Mouse (Mus musculus) neural tube, embryonic 11.5 days (tissue): ENCODE data around the gene Focad. TPM values are rescaled to one million over a fixed set of nuclear protein-coding genes. Genes with fewer than 3 reads are reported as not detected.

Experiments used
- ATAC-seq: fragments of 200-750 bp; cut with Nextera tagmentation; 2 replicates; pipeline ENCODE4 v1.8.0; 2017; ENCODE audit warnings: moderate number of reproducible peaks, mild to moderate bottlenecking, moderate TSS enrichment, moderate library complexity; ENCODE audit not compliant: insufficient read depth, low FRiP score, low TSS enrichment
- DNase-seq: peaks from one replicate; pipeline ENCODE4 v3.0.0-alpha.2; 2015; ENCODE audit warnings: low spot score
- H3K27ac ChIP-seq: fragments of 300-500 bp; sonication (generic); 2 replicates; pipeline ENCODE4 v1.5.1; 2014; ENCODE audit warnings: low read depth, mild to moderate bottlenecking, low read length
- H3K27me3 ChIP-seq: fragments of 300-500 bp; sonication (generic); 2 replicates; pipeline ENCODE4 v1.6.1; 2014; ENCODE audit warnings: mild to moderate bottlenecking, low read length, mixed read lengths; ENCODE audit not compliant: control insufficient read depth, insufficient read depth
- H3K36me3 ChIP-seq: fragments of 300-500 bp; sonication (generic); 2 replicates; pipeline ENCODE4 v1.6.1; 2014; ENCODE audit warnings: mild to moderate bottlenecking, low read length, moderate library complexity, mixed read lengths; ENCODE audit not compliant: control insufficient read depth, insufficient read depth
- H3K4me1 ChIP-seq: fragments of 300-500 bp; sonication (generic); 2 replicates; pipeline ENCODE4 v1.6.1; 2014; ENCODE audit warnings: low read length, mixed read lengths; ENCODE audit not compliant: control insufficient read depth, insufficient read depth
- H3K4me2 ChIP-seq: fragments of 300-500 bp; sonication (generic); 2 replicates; pipeline ENCODE4 v1.6.1; 2014; ENCODE audit warnings: low read depth, mild to moderate bottlenecking, moderate library complexity
- H3K4me3 ChIP-seq: fragments of 300-500 bp; sonication (generic); 2 replicates; pipeline ENCODE4 v1.5.1; 2014; ENCODE audit warnings: low read depth, low read length
- H3K9ac ChIP-seq: fragments of 300-500 bp; sonication (generic); 2 replicates; pipeline ENCODE4 v1.6.1; 2014; ENCODE audit warnings: mild to moderate bottlenecking, low read length
- H3K9me3 ChIP-seq: fragments of 300-500 bp; sonication (generic); 2 replicates; pipeline ENCODE4 v1.6.1; 2016; ENCODE audit warnings: low read length; ENCODE audit not compliant: control insufficient read depth
- WGBS: fragments of 180-500 bp; shearing (Covaris S2); extraction: QIAGEN DNeasy Blood & Tissue Kit; methylation state at CpG from one replicate; pipeline ENCODE4 v1.1.7; 2014; 5-methylcytosine and 5-hydroxymethylcytosine counted together
- polyA plus RNA-seq: library from polyadenylated mRNA; unstranded; fragments of >200 nt; fragmentation: Nextera tagmentation; extraction: Ambion mirVana; gene quantifications from 2 replicates; pipeline ENCODE4 v1.2.1, GENCODE M21; 2014

Gene Focad
- polyA plus RNA-seq, 1 experiment from 2014 or later = 18.8 TPM

DNA sequence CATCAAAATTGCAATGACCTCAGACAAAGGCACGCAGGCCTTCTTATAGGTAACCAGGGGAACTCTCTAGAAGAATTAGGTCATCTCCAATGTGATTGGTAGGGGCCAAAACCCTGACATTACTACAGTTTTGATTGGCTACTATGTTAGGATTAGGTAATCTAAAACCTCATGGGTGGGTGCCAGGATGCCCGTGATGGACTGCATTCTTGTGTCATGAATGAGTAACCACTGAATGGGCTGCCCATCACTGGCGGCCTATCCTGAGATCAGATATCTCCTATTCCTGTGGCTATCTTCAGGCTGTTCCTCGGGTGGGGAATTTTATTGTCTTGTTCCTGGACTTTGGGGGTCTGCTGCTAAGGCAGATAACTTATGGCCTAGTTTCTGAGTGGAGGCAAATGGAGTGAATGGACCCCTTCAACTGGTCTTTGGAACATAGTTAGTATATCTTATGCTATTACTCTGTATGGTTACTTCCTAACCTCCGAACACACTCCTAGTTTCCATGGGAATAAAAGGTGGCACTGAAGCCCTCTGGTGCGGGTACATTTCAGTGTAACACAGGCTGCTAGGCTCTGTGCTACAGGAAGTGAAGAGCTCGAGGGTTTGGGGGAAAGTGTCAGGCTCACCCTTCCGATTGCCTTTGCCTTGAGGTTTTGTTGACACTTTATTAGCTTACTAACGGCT is 306.0 kb downstream of the Focad start:
- 80% methylated on average over 9 of the region's 9 CpGs for WGBS
- ATAC-seq (no peak), DNase-seq (no peak)
- Histone ChIP-seq H3K36me3 (no peaks in the 10 kb centered on the region), H3K9me3 (no peaks in the 10 kb centered on the region), H3K4me2 (no peak overlapping the region), H3K4me1 (no peaks in the 10 kb centered on the region), H3K4me3 (no peak overlapping the region), H3K27ac (no peak overlapping the region), H3K27me3 (no peaks in the 10 kb centered on the region), H3K9ac (no peak overlapping the region)

DNA sequence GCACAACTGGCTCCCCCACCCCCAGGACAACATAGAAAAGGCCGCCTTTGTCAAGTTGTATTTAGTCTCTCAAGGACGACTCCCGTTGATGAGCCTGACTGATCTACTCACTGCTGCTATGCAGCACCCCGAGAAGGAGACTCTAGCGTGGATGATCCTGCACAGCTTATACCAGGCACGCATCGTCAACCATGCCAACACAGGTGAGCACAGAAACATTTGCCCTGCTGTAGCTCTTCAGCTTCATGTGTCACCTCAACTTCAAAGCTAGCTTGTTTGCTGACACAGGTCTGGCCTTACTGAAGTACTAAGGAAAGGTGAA is 306.5 kb downstream of the Focad start:
- H3K4me1 ChIP-seq = no peaks in the 10 kb centered on the region
- no peaks in the 10 kb centered on the region for H3K36me3 ChIP-seq
- no peak overlapping the region for H3K9ac ChIP-seq
- no peaks in the 10 kb centered on the region for H3K9me3 ChIP-seq
- no peaks in the 10 kb centered on the region for H3K27me3 ChIP-seq
- WGBS = 83% methylated on average over 7 of the region's 7 CpGs
- ATAC-seq (no peak), DNase-seq (no peak)
- no peak overlapping the region for H3K4me2 ChIP-seq
- no peak overlapping the region for H3K4me3 ChIP-seq
- H3K27ac ChIP-seq = no peak overlapping the region

DNA sequence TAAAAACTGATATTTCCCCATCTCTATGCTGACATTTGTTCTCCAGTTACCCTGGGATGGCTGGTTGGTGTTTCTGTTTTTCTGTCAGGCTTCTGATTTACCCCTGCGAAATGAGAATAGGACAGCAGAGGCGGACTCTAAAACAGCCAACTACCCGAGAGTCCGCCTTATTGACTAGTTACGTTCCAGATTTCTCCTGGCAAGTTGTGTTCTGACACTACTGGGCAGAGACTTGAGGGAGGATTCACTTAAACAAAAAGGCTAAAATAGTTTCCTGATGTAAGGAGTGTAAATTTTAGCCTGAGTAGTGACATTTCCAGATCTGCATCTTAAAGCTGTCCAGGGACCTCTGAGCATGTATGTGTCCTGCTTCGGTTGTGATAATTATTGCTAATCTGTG is 308.5 kb downstream of the Focad start:
- WGBS = 90% methylated on average over 6 of the region's 6 CpGs
- Histone ChIP-seq H3K4me3 (no peak overlapping the region), H3K9me3 (no peaks in the 10 kb centered on the region), H3K4me1 (no peaks in the 10 kb centered on the region), H3K4me2 (no peak overlapping the region), H3K27ac (no peak overlapping the region), H3K9ac (no peak overlapping the region), H3K36me3 (no peaks in the 10 kb centered on the region), H3K27me3 (no peaks in the 10 kb centered on the region)
- no peak for ATAC-seq
- no peak for DNase-seq

DNA sequence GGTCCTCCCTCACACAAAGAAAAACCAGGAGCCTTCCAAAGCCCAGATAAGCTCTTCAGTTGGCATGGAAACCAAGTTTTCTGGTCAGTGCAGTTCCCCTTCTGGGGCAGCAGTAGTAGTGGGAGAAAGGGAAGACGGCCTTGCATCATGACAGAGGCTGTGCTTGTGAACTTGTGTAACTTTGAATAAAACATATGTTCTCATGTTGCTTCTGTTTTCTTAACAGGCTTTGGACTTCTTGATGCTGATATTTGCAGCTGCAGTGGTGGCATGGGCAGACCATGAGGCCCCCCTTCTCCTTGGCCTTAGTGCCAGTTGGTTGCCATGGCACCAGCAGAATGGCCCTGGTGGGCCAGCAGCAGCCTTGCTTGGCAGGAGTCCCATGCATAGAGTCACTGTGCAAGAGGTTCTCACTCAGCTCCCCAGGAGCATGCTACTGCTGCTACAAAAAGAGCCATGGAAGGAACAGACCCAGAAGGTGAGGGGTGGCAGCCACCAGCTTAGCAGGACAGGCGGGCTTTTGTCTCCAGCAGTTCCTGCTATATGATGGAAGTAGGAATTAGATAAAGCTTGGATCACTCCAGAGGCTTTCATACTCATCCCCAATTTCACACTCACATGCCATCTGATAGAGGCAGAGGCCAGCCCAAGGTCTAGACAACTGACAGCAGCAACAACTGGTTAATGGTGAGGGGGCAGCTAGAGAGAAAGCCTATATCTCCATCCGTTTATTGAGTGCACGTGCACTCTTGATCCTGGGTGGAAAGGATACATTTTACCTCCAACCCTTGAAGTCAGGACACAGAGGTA is 312.7 kb downstream of the Focad start:
- H3K27me3 ChIP-seq = no peaks in the 10 kb centered on the region
- H3K9ac ChIP-seq = no peak overlapping the region
- no peak overlapping the region for H3K27ac ChIP-seq
- ATAC-seq (peak; percentile 58; the same call in 1 of the 2 replicates), DNase-seq (no peak)
- 90% methylated on average over 4 of the region's 4 CpGs for WGBS
- no peaks in the 10 kb centered on the region for H3K4me1 ChIP-seq
- no peaks in the 10 kb centered on the region for H3K36me3 ChIP-seq
- no peaks in the 10 kb centered on the region for H3K9me3 ChIP-seq
- no peak overlapping the region for H3K4me2 ChIP-seq
- no peak overlapping the region for H3K4me3 ChIP-seq

DNA sequence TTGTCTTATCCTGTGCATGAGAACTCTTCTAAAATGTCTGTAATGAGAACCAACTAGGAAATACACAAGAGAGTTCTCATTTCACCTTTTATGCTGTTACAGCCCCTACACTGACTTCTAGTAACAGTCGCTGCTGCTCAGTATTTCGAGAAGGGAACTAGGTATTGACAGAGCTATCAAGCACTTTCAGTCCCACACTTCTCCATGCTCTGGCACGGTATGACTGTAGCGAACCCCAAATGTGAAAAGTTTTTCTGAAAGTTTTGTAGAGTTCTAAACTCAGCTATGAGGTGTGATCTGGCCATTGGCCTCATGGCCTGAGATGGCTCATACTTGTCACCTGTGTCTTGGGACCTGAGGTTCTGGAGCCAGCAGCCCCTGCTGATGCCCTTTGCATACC is 314.9 kb downstream of the Focad start:
- Histone ChIP-seq H3K27me3 (no peaks in the 10 kb centered on the region), H3K4me2 (no peak overlapping the region), H3K27ac (no peak overlapping the region), H3K9ac (no peak overlapping the region), H3K4me1 (no peaks in the 10 kb centered on the region), H3K4me3 (no peak overlapping the region), H3K36me3 (no peaks in the 10 kb centered on the region), H3K9me3 (no peaks in the 10 kb centered on the region)
- no peak for DNase-seq
- WGBS = 94% methylated on average over 4 of the region's 4 CpGs
- ATAC-seq = no peak

DNA sequence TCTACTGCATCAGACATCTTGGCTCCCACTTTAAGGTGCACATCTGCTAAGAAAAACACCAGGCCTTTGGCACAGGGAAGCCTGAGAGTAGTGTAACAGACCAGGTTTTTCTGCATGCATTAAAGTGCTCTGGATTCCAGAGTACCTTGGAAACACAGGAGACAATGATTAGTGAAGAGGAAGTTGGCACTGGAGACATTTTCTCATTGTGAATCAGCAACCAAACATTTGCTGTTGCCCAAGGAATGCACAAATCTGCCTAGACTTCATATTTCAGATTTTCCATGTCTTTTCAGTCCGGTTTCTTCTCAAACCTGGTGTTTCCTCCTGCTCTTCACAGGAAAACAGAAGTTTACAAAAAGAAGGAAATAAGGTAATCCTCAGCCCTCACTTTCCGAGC is 317.9 kb downstream of the Focad start:
- no peaks in the 10 kb centered on the region for H3K27me3 ChIP-seq
- DNase-seq = no peak
- no peak overlapping the region for H3K9ac ChIP-seq
- no peak overlapping the region for H3K4me2 ChIP-seq
- no peaks in the 10 kb centered on the region for H3K4me1 ChIP-seq
- no peaks in the 10 kb centered on the region for H3K36me3 ChIP-seq
- 90% methylated on average over 2 of the region's 2 CpGs for WGBS
- no peak for ATAC-seq
- H3K9me3 ChIP-seq = no peaks in the 10 kb centered on the region
- H3K4me3 ChIP-seq = no peak overlapping the region
- H3K27ac ChIP-seq = no peak overlapping the region

DNA sequence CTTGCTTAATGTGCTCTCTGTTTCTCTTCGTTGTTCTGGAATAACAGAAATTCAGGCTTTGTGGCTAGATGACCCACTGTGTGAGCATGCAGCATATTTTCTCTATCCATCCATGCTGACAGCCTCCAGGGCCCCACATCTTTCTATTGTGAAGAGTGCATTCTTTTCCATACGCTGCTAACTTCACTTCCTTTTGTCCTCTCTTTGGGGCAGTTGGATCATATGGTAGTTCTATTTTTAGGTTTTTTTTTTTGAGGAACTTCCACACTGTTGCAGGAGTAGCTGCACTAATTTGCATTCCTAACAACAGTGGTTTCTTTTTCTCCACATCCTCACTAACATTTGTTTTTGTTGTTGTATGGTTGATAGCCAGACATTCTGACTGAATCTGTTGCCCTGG is 320.6 kb downstream of the Focad start:
- 52% methylated on average over 2 of the region's 2 CpGs for WGBS
- Histone ChIP-seq H3K9me3 (no peaks in the 10 kb centered on the region), H3K4me1 (no peaks in the 10 kb centered on the region), H3K9ac (no peak overlapping the region), H3K4me2 (no peak overlapping the region), H3K4me3 (no peak overlapping the region), H3K27ac (no peak overlapping the region), H3K36me3 (no peaks in the 10 kb centered on the region), H3K27me3 (no peaks in the 10 kb centered on the region)
- DNase-seq = no peak
- ATAC-seq = no peak

DNA sequence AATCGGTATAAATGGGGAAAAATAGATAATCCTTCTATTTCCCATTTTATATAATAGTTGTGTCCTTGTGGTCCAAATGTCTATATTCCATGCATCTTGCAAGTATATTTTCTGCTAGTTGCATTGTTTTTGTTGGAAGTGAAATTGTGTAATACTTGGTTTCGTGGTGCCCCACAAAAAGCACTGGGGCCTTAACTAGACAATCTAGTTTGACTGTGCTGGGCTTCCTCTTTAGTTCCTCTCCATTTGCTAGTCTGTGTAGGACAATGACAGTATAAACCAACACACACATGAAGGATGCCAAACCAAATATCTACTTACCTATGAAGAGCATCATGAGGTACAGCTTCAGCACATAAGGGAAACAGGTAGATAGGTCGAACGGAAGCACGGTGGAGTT is 324.9 kb downstream of the Focad start:
- Histone ChIP-seq H3K9ac (no peak overlapping the region), H3K36me3 (no peaks in the 10 kb centered on the region), H3K4me2 (no peak overlapping the region), H3K9me3 (no peaks in the 10 kb centered on the region), H3K27me3 (no peaks in the 10 kb centered on the region), H3K27ac (no peak overlapping the region), H3K4me1 (no peaks in the 10 kb centered on the region), H3K4me3 (no peak overlapping the region)
- WGBS = 92% methylated on average over 5 of the region's 5 CpGs
- DNase-seq = no peak
- no peak for ATAC-seq

DNA sequence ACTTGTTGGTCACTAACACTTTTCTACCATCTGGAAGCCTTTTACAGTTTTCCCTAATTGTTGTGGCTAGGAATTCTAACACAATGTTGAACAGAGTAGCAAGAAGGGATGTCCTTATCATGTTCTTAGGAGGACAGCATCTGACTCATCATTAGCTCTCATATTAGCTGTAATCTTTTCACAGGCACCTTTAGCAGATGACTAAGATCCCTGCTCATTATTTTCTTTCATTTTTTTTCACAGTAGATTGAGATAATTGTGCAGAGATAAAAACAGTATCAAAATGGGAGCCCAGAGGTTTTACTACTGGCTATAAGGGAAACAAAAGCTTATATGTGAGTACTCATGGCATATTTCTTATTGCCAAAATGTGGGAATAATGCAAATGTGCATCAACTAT is 330.1 kb downstream of the Focad start:
- no peak for ATAC-seq

More for the DNA sequence above, 330.1 kb downstream of the Focad start:
- H3K36me3 ChIP-seq = no peaks in the 10 kb centered on the region
- H3K27me3 ChIP-seq = no peaks in the 10 kb centered on the region
- DNase-seq = no peak
- no peak overlapping the region for H3K27ac ChIP-seq
- no peak overlapping the region for H3K9ac ChIP-seq
- H3K4me3 ChIP-seq = no peak overlapping the region
- no peaks in the 10 kb centered on the region for H3K4me1 ChIP-seq
- H3K4me2 ChIP-seq = no peak overlapping the region
- no peaks in the 10 kb centered on the region for H3K9me3 ChIP-seq
